Mouse (Mus musculus) CD4-positive helper T cell, adult 2 months (primary cell): ENCODE data around the gene Socs4.
"Not testable (repeated sequence)": the region's sequence is repeated elsewhere in the genome, so short reads cannot be mapped to it uniquely, and the experiment has no call there.

Source experiments
- DNase-seq: peaks from one replicate; pipeline ENCODE4 v3.0.0-alpha.2; 2012; ENCODE audit warnings: low read depth, missing footprints, low spot score

Socs4 gene

GRCm38 (mm10) chr14:47287021-47287420 lies 10.3 kb downstream of the Socs4 start:
- DNase-seq = no peak

GRCm38 (mm10) chr14:47291772-47292171 lies 15.0 kb downstream of the Socs4 start:
- no peak for DNase-seq

GRCm38 (mm10) chr14:47294136-47294535 lies 17.4 kb downstream of the Socs4 start:
- no peak for DNase-seq

- DNase-seq = no peak
Measured at GRCm38 (mm10) chr14:47296232-47296631, 19.5 kb downstream of the Socs4 start.

GRCm38 (mm10) chr14:47297785-47298407 lies 21.2 kb downstream of the Socs4 start, which contains the start of gene Mapk1ip1l:
Mapk1ip1l (plus strand) TSS chr14:47298266.
- DNase-seq = peak; percentile 87

- DNase-seq = no peak
Measured at GRCm38 (mm10) chr14:47298408-47298792, 21.7 kb downstream of the Socs4 start.

- peak; percentile 69 for DNase-seq
Measured at GRCm38 (mm10) chr14:47298819-47299261, 22.1 kb downstream of the Socs4 start.

- no peak for DNase-seq
Measured at GRCm38 (mm10) chr14:47302885-47303680, 26.4 kb downstream of the Socs4 start.

GRCm38 (mm10) chr14:47304814-47305405 lies 28.2 kb downstream of the Socs4 start:
- DNase-seq = no peak

- no peak for DNase-seq
Measured at GRCm38 (mm10) chr14:47305933-47306332, 29.2 kb downstream of the Socs4 start.

GRCm38 (mm10) chr14:47307669-47308068 lies 30.9 kb downstream of the Socs4 start:
- DNase-seq = no peak

GRCm38 (mm10) chr14:47309061-47309460 lies 32.3 kb downstream of the Socs4 start:
- no peak for DNase-seq

GRCm38 (mm10) chr14:47310342-47311181 lies 33.8 kb downstream of the Socs4 start:
- DNase-seq = no peak

- DNase-seq = no peak
Measured at GRCm38 (mm10) chr14:47319362-47319761, 42.6 kb downstream of the Socs4 start.

- not testable (repeated sequence) for DNase-seq
Measured at GRCm38 (mm10) chr14:47321581-47321980, 44.9 kb downstream of the Socs4 start.

- DNase-seq = no peak
Measured at GRCm38 (mm10) chr14:47325965-47326761, 49.4 kb downstream of the Socs4 start.

GRCm38 (mm10) chr14:47327347-47327746 lies 50.6 kb downstream of the Socs4 start:
- no peak for DNase-seq

- no peak for DNase-seq
Measured at GRCm38 (mm10) chr14:47331920-47332319, 55.2 kb downstream of the Socs4 start.

- DNase-seq = peak; percentile 66
Measured at GRCm38 (mm10) chr14:47334819-47335218, 58.1 kb downstream of the Socs4 start.

- DNase-seq = no peak
Measured at GRCm38 (mm10) chr14:47335300-47335699, 58.6 kb downstream of the Socs4 start.
